Mouse (Mus musculus) inflammation-experienced regulatory T-cells, adult 6 months (primary cell): ENCODE measurements around the gene Rasgrp4. TPM values are rescaled to one million over a fixed set of nuclear protein-coding genes. Genes with fewer than 3 reads are reported as not detected.
"Not testable (repeated sequence)": the region's sequence is repeated elsewhere in the genome, so short reads cannot be mapped to it uniquely, and the experiment has no call there.

ENCODE experiments used
- ATAC-seq: one replicate; pipeline ENCODE4 v1.8.0; 2017
- polyA plus RNA-seq, 3 experiments: library from polyadenylated mRNA; unstranded; fragments of 100-300 nt; shearing (Covaris generic); gene quantifications; one replicate each; pipeline ENCODE4 v1.2.1; 2017

Gene Rasgrp4
- polyA plus RNA-seq, 3 experiments from 2014 or later, result 0.45 to 1.1 (median 0.95) TPM

DNA sequence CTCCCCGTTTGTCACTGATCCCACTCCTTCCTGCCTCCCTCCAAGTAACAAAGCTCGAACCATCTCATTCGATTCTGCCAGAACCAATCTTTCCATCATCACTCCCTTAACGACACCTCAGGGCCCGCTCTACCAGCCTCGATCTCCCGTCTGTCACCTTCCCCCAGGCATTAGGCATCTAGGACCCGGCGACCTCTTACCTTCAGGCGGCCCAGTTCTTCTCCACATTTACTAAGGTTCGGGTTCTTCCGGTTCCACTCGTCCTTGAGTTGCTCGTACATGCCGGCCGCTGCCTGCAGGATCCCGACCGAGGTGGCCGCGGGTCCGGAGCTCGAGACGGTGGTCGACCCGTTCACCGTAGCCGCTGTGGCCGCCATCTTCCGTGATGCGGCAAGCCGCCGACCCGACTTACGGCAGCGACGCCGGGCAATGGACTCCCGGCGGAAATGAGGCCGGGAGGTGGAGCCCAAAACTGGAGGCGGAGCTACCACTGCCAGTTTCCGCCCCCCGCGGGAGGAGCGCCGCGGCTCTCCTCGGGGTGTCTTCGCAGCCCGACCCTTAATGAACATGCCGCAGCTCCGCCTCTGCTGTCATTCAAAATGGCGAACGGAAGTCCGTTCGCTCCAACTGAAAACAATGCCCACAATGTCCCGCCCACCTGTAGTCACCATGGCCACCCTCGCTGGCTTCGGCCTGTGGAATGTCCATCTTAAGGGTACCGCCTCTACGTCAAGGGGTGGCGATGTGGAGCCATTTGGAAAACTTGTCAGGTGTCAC, 45.6 kb downstream of the Rasgrp4 start, which contains the start of gene Psmd8:
TSS of gene Psmd8 (minus strand) at position 625 of the 777 bp plus-strand sequence.
- ATAC-seq, result peak; percentile 96

DNA sequence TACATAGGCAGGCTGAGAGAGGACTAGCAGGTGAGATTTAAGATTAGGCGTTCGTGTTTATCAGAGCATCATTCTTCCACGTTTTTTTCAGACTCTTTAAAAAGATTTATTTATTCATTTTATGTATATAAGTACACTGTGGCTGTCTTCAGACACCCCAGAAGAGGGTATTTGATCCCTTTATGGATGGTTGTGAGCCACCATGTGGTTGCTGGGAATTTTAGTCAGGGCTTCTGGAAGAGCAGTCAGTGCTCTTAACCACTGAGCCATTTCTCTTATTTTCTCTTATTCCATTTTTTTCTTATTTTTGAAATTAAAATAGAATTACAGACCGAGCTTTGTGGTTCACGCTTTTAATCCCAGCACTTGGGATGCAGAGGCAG, 46.2 kb downstream of the Rasgrp4 start:
- no peak for ATAC-seq

DNA sequence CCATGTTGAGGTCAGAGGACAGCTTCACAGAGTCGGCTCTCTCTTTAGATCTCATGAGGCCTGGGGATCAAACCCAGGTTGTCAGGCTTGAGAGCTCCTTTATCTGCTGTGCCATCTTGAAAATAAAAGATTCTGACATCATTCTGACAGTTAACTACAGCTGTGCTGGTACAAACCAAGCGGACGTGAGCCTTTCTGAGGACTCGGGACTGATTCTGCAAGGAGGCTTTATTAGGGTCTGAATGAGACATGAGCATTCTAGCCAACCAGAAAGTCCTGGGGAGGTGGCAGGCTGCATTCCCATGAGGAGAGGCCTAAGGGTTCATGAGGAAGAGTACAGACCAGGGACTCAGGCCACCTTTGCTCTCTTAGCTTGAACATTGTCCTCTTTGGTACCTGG, 46.7 kb downstream of the Rasgrp4 start:
- not testable (repeated sequence) for ATAC-seq

DNA sequence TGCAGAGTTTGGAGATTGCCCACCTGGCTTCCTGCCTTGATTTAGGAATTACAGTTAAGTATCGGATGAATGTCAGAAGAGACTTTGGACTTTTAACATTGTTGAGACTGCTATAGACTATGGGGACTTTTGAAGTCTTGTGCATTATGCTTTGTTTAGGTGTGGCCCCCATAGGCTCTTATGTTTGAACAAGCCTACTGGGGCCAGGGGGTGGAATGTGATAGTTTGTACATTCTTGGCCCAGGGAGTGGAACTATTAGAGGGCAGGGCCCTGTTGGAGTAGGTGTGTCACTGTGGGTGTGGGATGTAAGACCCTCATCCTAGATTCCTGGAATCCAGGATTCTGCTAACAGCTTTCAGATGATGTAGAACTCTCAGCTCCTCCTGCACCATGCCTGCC, 59.6 kb downstream of the Rasgrp4 start:
- ATAC-seq, result not testable (repeated sequence)

DNA sequence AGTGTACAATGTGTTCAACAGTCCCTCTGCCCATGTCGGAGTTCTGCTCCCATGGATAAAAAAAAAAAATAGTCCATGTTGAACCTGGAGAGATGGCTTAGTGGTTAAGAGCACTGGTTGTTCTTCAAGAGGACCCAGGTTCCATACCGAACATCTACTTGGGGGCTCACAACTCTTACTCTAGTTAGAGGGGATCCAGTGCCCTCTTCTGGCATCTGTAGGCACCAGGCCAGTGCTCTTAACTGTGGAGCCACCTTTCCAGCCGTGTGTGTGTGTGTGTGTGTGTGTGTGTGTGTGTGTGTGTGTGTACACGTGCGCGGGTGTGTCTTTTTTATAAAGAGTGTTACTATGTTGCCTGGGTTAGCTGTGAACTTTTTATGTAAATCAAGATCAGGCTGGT, 67.9 kb downstream of the Rasgrp4 start:
- no peak for ATAC-seq

Other genes with a start within 250 kb of the Rasgrp4 start
- gene Actn4, start 172.5 kb upstream of the Rasgrp4 start, polyA plus RNA-seq, result 100 to 1,000 TPM in 1 of 3 experiments, 10 to 100 TPM in 2; 74.2 to 145 (median 93.4) TPM
- gene Eif3k, start 153.0 kb upstream of the Rasgrp4 start, polyA plus RNA-seq, result 100 to 1,000 TPM; 441 to 670 (median 588) TPM
- 100 to 1,000 TPM in 2 of 3 experiments, 10 to 100 TPM in 1; 98.7 to 130 (median 111) TPM for gene Map4k1, start 152.8 kb upstream of the Rasgrp4 start, polyA plus RNA-seq
- gene Ryr1, start 9.7 kb upstream of the Rasgrp4 start, polyA plus RNA-seq, result under 1 TPM in 2 of 3 experiments, not detected in 1; 0.05 to 0.16 TPM
- 10 to 100 TPM in 2 of 3 experiments, 1 to 10 TPM in 1; 6.5 to 11.3 (median 11.3) TPM for gene Fam98c, start 21.4 kb downstream of the Rasgrp4 start, polyA plus RNA-seq
- gene Ggn, start 35.4 kb downstream of the Rasgrp4 start, polyA plus RNA-seq, result not detected
- gene Spred3, start 35.6 kb downstream of the Rasgrp4 start, polyA plus RNA-seq, result under 1 TPM; 0.18 to 0.46 (median 0.46) TPM
- gene Psmd8, start 45.9 kb downstream of the Rasgrp4 start, polyA plus RNA-seq, result 100 to 1,000 TPM; 174 to 249 (median 197) TPM
- 1 to 10 TPM in 1 of 3 experiments, under 1 TPM in 2; 0.28 to 1.2 (median 0.67) TPM for gene Catsperg1, start 79.2 kb downstream of the Rasgrp4 start, polyA plus RNA-seq
- 1 to 10 TPM; 1.9 to 4.0 (median 2.0) TPM for gene Kcnk6, start 97.7 kb downstream of the Rasgrp4 start, polyA plus RNA-seq
- gene Yif1b, start 103.5 kb downstream of the Rasgrp4 start, polyA plus RNA-seq, result 10 to 100 TPM; 56.3 to 68.5 (median 57.1) TPM
- 1 to 10 TPM in 2 of 3 experiments, under 1 TPM in 1; 0.91 to 1.9 (median 1.7) TPM for gene 2200002D01Rik, start 113.6 kb downstream of the Rasgrp4 start, polyA plus RNA-seq
- gene Spint2, start 147.1 kb downstream of the Rasgrp4 start, polyA plus RNA-seq, result 10 to 100 TPM; 58.9 to 90.9 (median 63.6) TPM
- gene Ppp1r14a, start 154.5 kb downstream of the Rasgrp4 start, polyA plus RNA-seq, result not detected
- 1 to 10 TPM in 1 of 3 experiments, under 1 TPM in 1, not detected in 1; 0.13 to 1.2 TPM for gene Dpf1, start 169.1 kb downstream of the Rasgrp4 start, polyA plus RNA-seq